Mouse (Mus musculus): ENCODE data around the gene Nr6a1.
A peak's percentile ranks its signal among the peaks of the same experiment; 100 is the strongest.

Gene Nr6a1

GRCm38 (mm10) chr2:38797087-38797624, 130.3 kb downstream of the Nr6a1 start:
- DNase-seq (ENCODE audit: low read depth, low spot score): peak; percentile 86
- Histone ChIP-seq H3K36me3 (ENCODE audit: control insufficient read depth, insufficient read depth, low read length, poor library complexity, severe bottlenecking) (no peaks in the 10 kb centered on the region), H3K27me3 (ENCODE audit: control insufficient read depth, insufficient read depth, low read length, poor library complexity, severe bottlenecking) (no peaks in the 10 kb centered on the region)

- Histone ChIP-seq H3K36me3 (ENCODE audit: control insufficient read depth, insufficient read depth, low read length, poor library complexity, severe bottlenecking) (no peaks in the 10 kb centered on the region), H3K27me3 (ENCODE audit: control insufficient read depth, insufficient read depth, low read length, poor library complexity, severe bottlenecking) (no peaks in the 10 kb centered on the region)
- DNase-seq (ENCODE audit: low read depth, low spot score): no peak
These were observed 140.2 kb downstream of the Nr6a1 start for GRCm38 (mm10) chr2:38787338-38787737.

GRCm38 (mm10) chr2:38786216-38786960, 141.1 kb downstream of the Nr6a1 start:
- DNase-seq (ENCODE audit: low read depth, low spot score): no peak
- no peaks in the 10 kb centered on the region for H3K27me3 ChIP-seq (ENCODE audit: control insufficient read depth, insufficient read depth, low read length, poor library complexity, severe bottlenecking)
- H3K36me3 ChIP-seq (ENCODE audit: control insufficient read depth, insufficient read depth, low read length, poor library complexity, severe bottlenecking): no peaks in the 10 kb centered on the region

- DNase-seq (ENCODE audit: low read depth, low spot score): no peak
- no peaks in the 10 kb centered on the region for H3K27me3 ChIP-seq (ENCODE audit: control insufficient read depth, insufficient read depth, low read length, poor library complexity, severe bottlenecking)
- H3K36me3 ChIP-seq (ENCODE audit: control insufficient read depth, insufficient read depth, low read length, poor library complexity, severe bottlenecking): no peaks in the 10 kb centered on the region
These were observed 142.4 kb downstream of the Nr6a1 start for GRCm38 (mm10) chr2:38785113-38785512.

- no peak for DNase-seq (ENCODE audit: low read depth, low spot score)
- Histone ChIP-seq H3K36me3 (ENCODE audit: control insufficient read depth, insufficient read depth, low read length, poor library complexity, severe bottlenecking) (no peaks in the 10 kb centered on the region), H3K27me3 (ENCODE audit: control insufficient read depth, insufficient read depth, low read length, poor library complexity, severe bottlenecking) (no peaks in the 10 kb centered on the region)
These were observed 143.1 kb downstream of the Nr6a1 start for GRCm38 (mm10) chr2:38784396-38784795.

- DNase-seq (ENCODE audit: low read depth, low spot score): no peak
- no peaks in the 10 kb centered on the region for H3K27me3 ChIP-seq (ENCODE audit: control insufficient read depth, insufficient read depth, low read length, poor library complexity, severe bottlenecking)
- no peaks in the 10 kb centered on the region for H3K36me3 ChIP-seq (ENCODE audit: control insufficient read depth, insufficient read depth, low read length, poor library complexity, severe bottlenecking)
These were observed 144.1 kb downstream of the Nr6a1 start for GRCm38 (mm10) chr2:38783364-38783763.

- H3K36me3 ChIP-seq (ENCODE audit: control insufficient read depth, insufficient read depth, low read length, poor library complexity, severe bottlenecking): no peaks in the 10 kb centered on the region
- H3K27me3 ChIP-seq (ENCODE audit: control insufficient read depth, insufficient read depth, low read length, poor library complexity, severe bottlenecking): no peaks in the 10 kb centered on the region
- DNase-seq (ENCODE audit: low read depth, low spot score): no peak
These were observed 144.8 kb downstream of the Nr6a1 start for GRCm38 (mm10) chr2:38782731-38783130.

- no peaks in the 10 kb centered on the region for H3K27me3 ChIP-seq (ENCODE audit: control insufficient read depth, insufficient read depth, low read length, poor library complexity, severe bottlenecking)
- DNase-seq (ENCODE audit: low read depth, low spot score): no peak
- H3K36me3 ChIP-seq (ENCODE audit: control insufficient read depth, insufficient read depth, low read length, poor library complexity, severe bottlenecking): no peaks in the 10 kb centered on the region
These were observed 145.4 kb downstream of the Nr6a1 start for GRCm38 (mm10) chr2:38781945-38782720.

GRCm38 (mm10) chr2:38779939-38780338, 147.5 kb downstream of the Nr6a1 start:
- H3K27me3 ChIP-seq (ENCODE audit: control insufficient read depth, insufficient read depth, low read length, poor library complexity, severe bottlenecking): no peaks in the 10 kb centered on the region
- no peaks in the 10 kb centered on the region for H3K36me3 ChIP-seq (ENCODE audit: control insufficient read depth, insufficient read depth, low read length, poor library complexity, severe bottlenecking)
- DNase-seq (ENCODE audit: low read depth, low spot score): no peak

- DNase-seq (ENCODE audit: low read depth, low spot score): no peak
- Histone ChIP-seq H3K36me3 (ENCODE audit: control insufficient read depth, insufficient read depth, low read length, poor library complexity, severe bottlenecking) (no peaks in the 10 kb centered on the region), H3K27me3 (ENCODE audit: control insufficient read depth, insufficient read depth, low read length, poor library complexity, severe bottlenecking) (no peaks in the 10 kb centered on the region)
These were observed 150.2 kb downstream of the Nr6a1 start for GRCm38 (mm10) chr2:38777326-38777725.

- H3K36me3 ChIP-seq (ENCODE audit: control insufficient read depth, insufficient read depth, low read length, poor library complexity, severe bottlenecking): no peaks in the 10 kb centered on the region
- no peak for DNase-seq (ENCODE audit: low read depth, low spot score)
- no peaks in the 10 kb centered on the region for H3K27me3 ChIP-seq (ENCODE audit: control insufficient read depth, insufficient read depth, low read length, poor library complexity, severe bottlenecking)
These were observed 152.6 kb downstream of the Nr6a1 start for GRCm38 (mm10) chr2:38774936-38775335.

GRCm38 (mm10) chr2:38771478-38771797, 156.1 kb downstream of the Nr6a1 start:
- DNase-seq (ENCODE audit: low read depth, low spot score): no peak
- Histone ChIP-seq H3K27me3 (ENCODE audit: control insufficient read depth, insufficient read depth, low read length, poor library complexity, severe bottlenecking) (no peaks in the 10 kb centered on the region), H3K36me3 (ENCODE audit: control insufficient read depth, insufficient read depth, low read length, poor library complexity, severe bottlenecking) (no peaks in the 10 kb centered on the region)

GRCm38 (mm10) chr2:38770772-38771477, 156.6 kb downstream of the Nr6a1 start:
- Histone ChIP-seq H3K27me3 (ENCODE audit: control insufficient read depth, insufficient read depth, low read length, poor library complexity, severe bottlenecking) (no peaks in the 10 kb centered on the region), H3K36me3 (ENCODE audit: control insufficient read depth, insufficient read depth, low read length, poor library complexity, severe bottlenecking) (no peaks in the 10 kb centered on the region)
- no peak for DNase-seq (ENCODE audit: low read depth, low spot score)

GRCm38 (mm10) chr2:38767177-38767931, 160.1 kb downstream of the Nr6a1 start:
- Histone ChIP-seq H3K27me3 (ENCODE audit: control insufficient read depth, insufficient read depth, low read length, poor library complexity, severe bottlenecking) (no peaks in the 10 kb centered on the region), H3K36me3 (ENCODE audit: control insufficient read depth, insufficient read depth, low read length, poor library complexity, severe bottlenecking) (no peaks in the 10 kb centered on the region)
- DNase-seq (ENCODE audit: low read depth, low spot score): no peak

All from splenic B cell, adult 2 months (primary cell).